Mouse (Mus musculus) brain, embryonic 14.5 days (tissue): ENCODE data around the gene Lrrc17. TPM values are rescaled to one million over a fixed set of nuclear protein-coding genes. Genes with fewer than 3 reads are reported as not detected.

Source experiments
- DNase-seq: peaks from one replicate; pipeline ENCODE4 v3.0.0-alpha.2; 2011; ENCODE audit warnings: low read depth
- CTCF ChIP-seq: fragments of 200-500 bp; IDR thresholded peaks from 2 replicates; pipeline ENCODE4 v1.5.1; 2012; ENCODE audit warnings: inconsistent platforms, mild to moderate bottlenecking, moderate library complexity, borderline replicate concordance; ENCODE audit not compliant: insufficient read depth, insufficient read length; ENCODE audit errors: extremely low read depth
- POLR2A ChIP-seq: fragments of 200-500 bp; IDR thresholded peaks from 2 replicates; pipeline ENCODE4 v1.6.1; 2012; ENCODE audit warnings: mild to moderate bottlenecking, inconsistent platforms, borderline replicate concordance; ENCODE audit not compliant: poor library complexity, insufficient read depth, insufficient read length, severe bottlenecking; ENCODE audit errors: extremely low read depth
- polyA plus RNA-seq: library from polyadenylated mRNA; depleted of rRNA; stranded (reverse); fragments of >200 nt; gene quantifications from 2 replicates; pipeline ENCODE4 v1.2.3, GENCODE M21; 2012; rRNA removed

The Lrrc17 gene
- polyA plus RNA-seq, 1 experiment = 12.2 TPM

DNA sequence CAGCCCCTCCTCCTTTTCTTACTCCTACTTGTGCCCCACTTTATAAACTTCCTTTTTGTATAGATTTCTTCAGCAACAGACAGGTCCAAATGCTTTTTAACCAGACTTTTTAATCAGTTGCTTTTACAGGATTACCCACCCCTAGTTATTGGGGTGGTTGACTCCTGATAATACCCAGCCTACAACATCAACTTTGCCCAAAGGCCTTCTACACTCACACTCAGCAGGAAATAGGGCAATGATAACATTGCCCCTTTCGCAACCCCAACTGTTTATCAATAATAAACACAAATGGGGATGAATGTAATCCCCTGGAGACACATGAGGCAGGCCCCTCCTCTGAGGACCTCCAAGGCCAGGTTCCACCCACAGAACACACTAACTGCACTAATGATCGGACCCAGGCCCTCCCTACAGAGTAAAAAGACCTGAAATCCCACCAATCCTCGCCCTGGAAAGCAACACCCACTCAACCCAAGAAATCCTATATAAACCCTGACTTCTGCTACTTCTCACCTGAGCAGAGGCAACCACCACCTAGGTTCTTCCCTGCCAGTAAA, 73.2 kb downstream of the Lrrc17 start:
- DNase-seq = no peak
- TF ChIP-seq POLR2A (no peak), CTCF (no peak)

Other genes starting within 250 kb of the Lrrc17 start
- gene Fgl2, start 170.9 kb upstream of the Lrrc17 start, polyA plus RNA-seq = 1.4 and 2.3 TPM in 2 replicates
- gene Ccdc146, start 118.9 kb upstream of the Lrrc17 start, polyA plus RNA-seq = 0.33 and 0.71 TPM in 2 replicates
- gene Fam185a, start 118.6 kb upstream of the Lrrc17 start, polyA plus RNA-seq = 2.7 and 4.7 TPM in 2 replicates
- 0.42 and 0.54 TPM in 2 replicates for gene Fbxl13, start 102.1 kb downstream of the Lrrc17 start, polyA plus RNA-seq
- gene Armc10, start 102.3 kb downstream of the Lrrc17 start, polyA plus RNA-seq = 91.6 and 112 TPM in 2 replicates
- gene Napepld, start 157.8 kb downstream of the Lrrc17 start, polyA plus RNA-seq = 4.7 and 4.9 TPM in 2 replicates
- gene Pmpcb, start 193.6 kb downstream of the Lrrc17 start, polyA plus RNA-seq = 66.7 and 72.8 TPM in 2 replicates
- 21.1 and 29.5 TPM in 2 replicates for gene Dnajc2, start 241.7 kb downstream of the Lrrc17 start, polyA plus RNA-seq
- gene Psmc2, start 241.7 kb downstream of the Lrrc17 start, polyA plus RNA-seq = 83.3 and 89.2 TPM in 2 replicates